Mouse (Mus musculus): ENCODE measurements around the gene Donson.
A peak's percentile ranks its signal among the peaks of the same experiment; 100 is the strongest.

Gene Donson

DNA sequence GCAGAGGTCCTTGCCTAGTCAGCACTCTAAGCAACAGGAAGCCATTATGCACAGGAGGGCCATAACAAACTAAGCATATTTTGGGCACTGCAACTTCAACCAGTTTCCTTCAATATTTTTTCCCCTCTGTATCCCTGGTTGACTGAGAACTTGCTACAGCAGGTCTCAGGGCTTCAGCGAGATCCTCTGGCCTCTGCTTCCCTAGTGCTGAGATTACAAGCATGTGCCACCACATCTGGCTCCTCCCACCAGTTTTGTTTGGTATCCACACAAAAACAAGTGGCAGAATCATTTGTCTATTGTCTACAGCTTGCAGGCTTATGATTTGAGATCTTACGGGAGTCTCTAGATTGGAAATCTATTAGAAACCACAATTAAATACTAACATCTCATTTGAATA is 43.7 kb downstream of the Donson start:
- DNase-seq (ENCODE audit: low read depth, low spot score) = no peak

DNA sequence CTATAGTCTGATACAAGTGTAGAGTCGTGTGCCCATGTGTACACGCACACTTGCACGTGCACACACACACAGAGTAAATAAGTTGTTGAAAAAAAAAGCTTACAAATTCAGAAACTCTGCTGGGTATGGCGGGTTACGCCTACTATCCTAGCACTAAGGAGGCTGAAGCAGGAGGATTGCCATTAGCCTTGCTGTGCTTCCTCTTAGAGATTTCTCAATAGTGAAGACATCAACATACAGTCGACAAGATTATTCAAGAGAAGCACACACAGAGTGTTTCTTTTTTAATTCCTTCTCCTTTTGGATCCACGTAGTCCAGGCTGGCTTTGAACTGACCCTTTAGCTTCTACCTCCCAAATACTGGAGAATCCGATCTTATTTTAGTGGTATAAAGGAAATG is 48.4 kb downstream of the Donson start:
- no peak for DNase-seq (ENCODE audit: low read depth, low spot score)

DNA sequence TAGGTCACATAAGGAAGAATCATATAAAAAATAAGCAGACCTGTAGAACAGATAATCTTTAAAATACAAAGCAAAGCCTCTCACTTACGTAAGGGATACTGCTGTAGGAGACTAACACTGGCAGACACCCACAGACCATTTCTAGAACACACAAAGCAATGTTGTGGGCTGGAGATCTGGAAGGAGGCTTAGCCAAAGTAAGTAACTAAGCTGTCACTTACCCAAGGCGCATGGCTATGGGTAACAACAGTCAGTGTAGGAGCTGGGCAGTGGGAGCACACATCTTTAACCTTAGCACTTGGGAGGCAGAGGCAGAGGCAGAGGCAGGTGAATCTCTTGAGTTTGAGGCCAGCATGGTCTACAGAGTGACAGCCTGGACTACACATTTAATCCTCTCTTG is 48.9 kb downstream of the Donson start:
- DNase-seq (ENCODE audit: low read depth, low spot score) = peak; percentile 71

DNA sequence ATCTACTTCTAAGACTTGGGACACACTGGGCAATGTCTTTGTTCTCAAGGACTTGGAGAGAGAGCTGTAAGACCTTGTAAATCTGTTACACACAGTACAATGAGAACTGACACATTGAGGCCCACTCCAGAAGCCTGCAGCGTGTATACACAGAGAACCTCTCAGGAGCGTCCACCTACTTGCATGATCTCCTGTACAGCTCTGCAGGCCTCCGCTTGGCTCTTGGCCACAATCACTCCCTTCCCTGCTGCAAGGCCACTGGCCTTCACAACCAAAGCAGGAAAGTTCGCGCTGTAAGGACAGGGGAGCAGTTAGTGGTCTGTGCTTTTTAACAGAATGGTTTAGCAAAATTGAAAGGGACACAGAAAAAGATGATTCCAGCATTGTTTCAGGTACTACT is 49.4 kb downstream of the Donson start:
- DNase-seq (ENCODE audit: low read depth, low spot score) = no peak

DNA sequence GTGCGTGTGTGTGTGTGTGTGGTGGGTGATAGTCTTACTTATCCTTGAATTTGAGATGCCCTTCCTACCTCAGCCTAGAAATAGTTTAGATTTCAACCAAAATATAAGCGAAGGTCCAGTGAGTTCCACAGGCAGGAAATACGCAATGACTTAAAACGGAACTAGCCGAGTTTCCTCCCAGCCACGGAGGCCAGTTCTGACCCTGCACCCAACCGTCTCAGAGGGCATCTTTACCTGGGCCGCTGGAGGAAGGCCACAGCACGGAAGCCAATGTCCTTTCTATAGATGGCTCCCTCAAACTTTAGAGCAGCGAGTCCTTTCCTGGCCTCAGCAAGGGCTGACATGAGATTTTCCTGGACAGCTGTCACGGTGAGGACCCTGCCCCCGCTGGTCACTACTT is 54.9 kb downstream of the Donson start:
- no peak for DNase-seq (ENCODE audit: low read depth, low spot score)

DNA sequence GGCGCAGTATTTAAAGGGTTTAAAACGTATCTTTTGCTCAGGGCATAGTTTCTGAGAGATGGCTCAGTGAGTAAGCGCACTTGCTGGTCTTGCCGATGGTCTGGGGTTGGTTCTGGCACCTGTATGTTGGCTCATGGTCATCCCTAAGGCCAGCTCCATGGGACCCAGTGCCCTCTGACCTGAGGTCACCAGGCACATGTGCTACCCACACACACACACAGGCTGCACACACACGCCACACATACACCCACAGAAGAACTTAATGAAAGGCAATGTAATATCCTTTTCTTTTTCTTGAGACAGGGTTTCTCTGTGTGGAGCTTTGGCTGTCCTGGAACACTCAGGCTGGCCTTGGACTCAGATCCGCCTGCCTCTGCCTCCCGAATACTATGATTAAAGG is 55.6 kb downstream of the Donson start:
- DNase-seq (ENCODE audit: low read depth, low spot score) = no peak

DNA sequence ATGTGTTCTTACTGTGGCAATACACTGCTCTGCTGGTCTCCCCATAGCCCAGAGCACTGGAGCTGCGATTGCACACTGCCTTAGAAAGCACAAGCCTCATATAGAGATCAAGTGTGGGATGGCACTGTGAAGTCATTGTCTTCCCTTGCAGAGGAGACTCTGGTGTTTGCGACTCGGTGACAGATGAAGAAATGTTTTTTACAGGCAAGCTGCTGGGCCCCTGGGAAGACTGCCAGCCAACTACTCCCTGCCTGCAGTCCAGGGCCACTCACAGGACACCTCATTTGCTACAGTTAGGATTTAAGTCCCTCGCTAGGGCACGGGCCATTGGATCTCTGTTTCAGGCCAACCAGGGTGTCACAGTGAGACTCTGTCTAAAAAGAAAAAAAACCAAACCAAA is 56.1 kb downstream of the Donson start:
- DNase-seq (ENCODE audit: low read depth, low spot score) = no peak

DNA sequence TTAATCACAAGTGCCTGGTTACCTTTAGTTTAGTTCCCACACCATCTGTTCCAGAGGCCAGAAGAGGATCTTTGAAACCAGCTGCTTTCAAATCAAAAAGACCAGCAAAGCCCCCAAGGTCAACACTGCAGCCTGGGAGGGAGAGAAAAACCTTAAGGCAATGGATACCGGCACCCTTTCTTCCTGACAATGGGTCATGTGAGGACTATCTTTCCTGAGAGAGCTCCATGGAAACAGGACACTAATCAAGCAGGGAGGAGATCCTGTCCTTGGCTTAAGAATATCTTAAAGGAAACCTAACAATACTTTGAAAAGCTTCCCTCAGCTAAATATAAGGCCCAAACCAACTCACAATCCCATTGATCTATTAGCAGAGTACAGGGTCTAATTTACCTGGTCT is 58.0 kb downstream of the Donson start:
- no peak for DNase-seq (ENCODE audit: low read depth, low spot score)

DNA sequence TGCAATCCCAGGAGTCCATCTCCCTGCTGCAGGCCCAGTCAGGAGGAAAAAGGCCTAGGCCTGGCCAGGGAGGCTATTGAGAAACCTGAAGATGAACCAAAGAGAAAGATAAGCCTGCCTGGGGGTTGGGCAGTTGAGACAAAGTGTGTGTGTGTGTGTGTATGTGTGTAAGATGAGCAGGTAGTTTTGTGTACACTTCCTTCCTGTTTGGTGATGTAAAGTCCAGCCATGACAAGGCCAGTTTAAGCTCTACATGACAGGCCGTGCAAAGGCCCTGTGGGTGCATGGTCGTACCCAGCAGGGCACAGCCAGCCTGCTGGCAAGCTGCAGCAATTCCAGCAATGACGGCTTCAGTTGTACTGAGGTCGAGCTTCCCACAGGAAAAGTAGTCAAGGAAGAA is 58.8 kb downstream of the Donson start:
- no peak for DNase-seq (ENCODE audit: low read depth, low spot score)

DNA sequence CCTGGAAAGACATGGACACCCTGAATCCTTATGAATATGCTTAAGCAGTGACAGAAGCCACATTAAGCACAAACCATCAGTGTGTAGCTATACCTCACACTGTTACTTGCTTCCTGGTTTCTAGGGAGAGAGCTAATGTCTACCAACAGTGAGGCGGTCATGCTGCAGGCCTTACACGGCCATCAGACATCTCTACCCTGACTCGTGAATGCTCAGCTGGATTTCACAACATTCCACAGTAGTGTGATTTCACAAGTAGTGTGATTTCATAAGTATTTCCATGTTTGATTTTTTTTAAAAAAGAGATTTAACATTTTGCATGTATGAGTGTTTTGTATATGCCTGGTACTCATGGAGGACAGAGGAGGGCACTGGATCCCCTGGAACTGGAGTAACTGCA is 59.9 kb downstream of the Donson start:
- DNase-seq (ENCODE audit: low read depth, low spot score) = no peak

DNA sequence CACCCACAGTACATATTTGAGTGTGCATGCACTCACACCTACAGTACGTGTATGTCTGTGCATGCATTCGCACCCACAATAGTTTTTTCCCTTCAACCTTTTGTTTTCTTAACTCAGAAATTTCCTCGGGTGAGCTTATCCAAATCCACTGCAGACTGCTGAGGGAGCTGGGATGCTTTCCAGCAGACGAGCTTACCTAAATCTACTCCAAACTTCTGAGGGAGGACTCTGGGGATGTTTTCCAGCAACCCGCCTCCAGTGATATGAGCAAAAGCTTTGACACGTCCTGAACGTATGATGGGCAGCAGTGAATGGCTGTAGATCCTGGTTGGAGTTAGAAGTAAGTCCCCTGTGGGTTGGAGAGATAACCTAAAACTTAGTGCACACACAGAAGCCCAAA is 60.7 kb downstream of the Donson start:
- DNase-seq (ENCODE audit: low read depth, low spot score) = peak; percentile 35
